Mouse (Mus musculus) inflammation-experienced regulatory T-cells, adult 6 months (primary cell): ENCODE results near the gene Agap2. TPM values are rescaled to one million over a fixed set of nuclear protein-coding genes. Genes with fewer than 3 reads are reported as not detected.
A peak's percentile ranks its signal among the peaks of the same experiment; 100 is the strongest.

ENCODE experiments used
- ATAC-seq: one replicate; pipeline ENCODE4 v1.8.0; 2017
- polyA plus RNA-seq, 3 experiments: library from polyadenylated mRNA; unstranded; fragments of 100-300 nt; shearing (Covaris generic); gene quantifications; one replicate each; pipeline ENCODE4 v1.2.1; 2017

Agap2 gene
- polyA plus RNA-seq: 10 to 100 TPM; 25.9 to 32.1 (median 31.2) TPM

DNA sequence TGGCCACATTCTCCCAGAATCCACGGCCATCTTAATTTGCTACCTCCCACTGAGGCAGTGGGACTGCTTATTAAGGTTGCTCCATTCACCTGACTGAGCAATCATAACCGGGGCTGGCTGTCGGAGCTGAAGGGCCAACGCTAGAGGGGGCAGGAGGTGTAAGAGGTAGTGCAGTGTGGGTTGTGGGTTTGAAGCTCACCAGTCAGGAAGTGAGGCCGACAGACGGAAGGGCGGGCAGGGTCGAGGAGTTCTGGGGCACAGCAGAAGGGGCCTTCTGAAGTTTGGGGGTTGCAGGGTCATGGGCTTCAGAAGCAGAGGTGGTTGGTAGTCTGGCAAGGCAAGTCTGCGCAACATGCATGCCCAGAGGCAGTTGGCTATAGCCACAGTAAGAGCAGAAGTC lies at the start of gene Agap2:
Gene Agap2 (plus strand): TSS at position 205 of the 400 bp plus-strand sequence.
- ATAC-seq: peak; percentile 81

DNA sequence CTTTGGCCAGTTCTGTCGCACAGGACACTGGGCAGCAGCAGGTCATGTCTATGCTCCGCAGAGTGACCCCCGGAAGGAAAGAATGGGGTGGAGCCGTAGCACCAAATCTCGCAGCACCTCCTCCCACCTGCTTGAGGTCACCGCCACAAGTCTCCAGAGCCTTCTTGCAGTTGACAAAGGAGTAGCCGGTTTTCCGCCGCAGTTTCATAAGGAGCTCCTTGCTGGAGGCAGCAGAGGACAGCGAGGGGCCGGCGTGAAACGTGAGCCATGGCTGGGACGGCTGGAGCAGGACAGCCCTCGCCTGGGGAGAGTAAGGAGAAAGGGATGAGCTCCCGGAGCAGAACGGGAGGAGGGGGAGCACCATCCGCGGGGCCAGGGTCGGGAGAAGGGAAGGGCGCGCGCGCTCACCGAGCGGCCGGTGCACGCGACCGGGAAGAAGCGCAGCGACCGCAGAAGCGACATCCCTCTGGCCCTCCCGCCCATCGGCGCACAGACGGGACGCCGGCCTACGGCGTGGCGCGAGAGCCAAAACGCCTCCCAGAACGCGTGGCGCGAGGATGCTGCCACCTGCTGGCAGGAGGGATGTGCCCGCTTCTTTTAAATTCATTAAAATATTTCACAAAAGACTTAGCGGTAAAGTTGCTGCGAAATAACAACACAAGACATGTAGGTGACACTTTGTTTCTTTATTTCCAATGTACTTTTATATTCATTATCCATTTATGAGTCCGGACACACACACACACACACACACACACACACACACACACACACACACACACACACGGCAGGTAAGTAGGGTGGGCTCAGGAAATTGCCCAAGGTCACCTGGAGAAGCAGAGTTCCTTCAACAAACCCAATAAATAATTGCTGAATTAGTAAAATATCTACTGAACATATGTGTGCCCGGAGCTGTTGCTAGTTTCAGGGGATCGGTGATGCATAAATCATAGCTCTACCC lies 44.5 kb upstream of the Agap2 start, which contains the start of gene Tsfm:
Gene Tsfm (minus strand): TSS at position 505 of the 961 bp plus-strand sequence.
- peak; percentile 90 for ATAC-seq

DNA sequence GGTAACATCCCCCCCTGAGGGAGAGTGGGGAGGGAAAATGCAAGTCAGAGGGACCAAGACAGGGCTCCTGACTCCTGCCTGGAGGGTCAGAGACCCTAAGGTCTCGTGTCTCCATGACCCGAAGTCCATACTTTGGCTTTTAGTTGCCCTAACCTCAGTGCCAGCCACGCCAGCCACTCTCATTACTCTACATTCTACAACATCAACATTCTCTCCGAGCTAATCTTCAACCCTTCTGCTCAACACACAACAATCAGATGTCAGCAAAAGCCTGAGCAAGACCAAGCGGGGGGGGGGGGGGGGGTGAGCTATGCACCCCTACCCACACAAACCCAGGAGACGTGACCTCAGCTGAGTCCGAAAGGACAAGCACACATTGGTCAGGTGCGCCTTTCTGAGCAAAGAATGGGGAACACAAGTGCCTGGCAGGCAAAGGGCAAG lies 41.8 kb upstream of the Agap2 start:
- no peak for ATAC-seq

DNA sequence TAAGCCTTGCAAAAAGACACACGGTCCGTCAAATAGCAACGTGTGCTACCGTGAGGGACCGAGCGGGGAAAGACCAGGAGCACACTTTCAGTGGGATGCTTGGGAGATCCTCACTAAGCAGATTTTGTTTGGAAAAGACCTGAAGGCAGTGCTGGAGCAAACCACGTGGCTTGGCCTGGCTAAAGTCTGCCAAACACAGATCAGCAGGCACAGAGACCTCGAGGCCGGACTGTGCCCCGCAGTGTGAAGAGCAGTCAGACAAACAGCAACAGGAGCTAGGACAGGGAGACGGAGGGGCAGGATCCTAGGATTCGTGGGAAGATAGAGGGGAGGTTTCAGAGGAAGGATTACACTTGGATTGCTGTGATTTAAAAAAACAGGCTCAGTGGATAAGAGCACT lies 38.8 kb upstream of the Agap2 start:
- no peak for ATAC-seq

DNA sequence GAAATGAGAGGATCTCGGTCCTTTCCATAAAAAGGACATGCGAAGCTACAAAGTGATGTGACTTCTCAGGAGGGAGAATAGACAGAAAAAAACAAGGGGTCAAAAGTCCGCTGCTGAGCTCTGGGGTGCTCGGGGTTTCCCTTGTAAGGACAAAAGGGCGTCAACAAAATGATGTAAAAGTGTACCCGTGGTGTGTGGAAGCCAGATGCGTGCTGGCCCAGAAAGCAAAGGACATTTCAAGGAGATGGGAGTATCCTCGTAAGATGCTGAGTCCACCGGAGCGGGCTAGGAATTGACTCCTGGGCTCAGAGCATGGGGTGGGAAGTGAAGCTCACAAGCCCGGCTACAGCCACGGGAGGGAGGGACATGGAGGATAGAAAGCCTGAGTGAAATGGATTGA lies 37.4 kb upstream of the Agap2 start:
- no peak for ATAC-seq

DNA sequence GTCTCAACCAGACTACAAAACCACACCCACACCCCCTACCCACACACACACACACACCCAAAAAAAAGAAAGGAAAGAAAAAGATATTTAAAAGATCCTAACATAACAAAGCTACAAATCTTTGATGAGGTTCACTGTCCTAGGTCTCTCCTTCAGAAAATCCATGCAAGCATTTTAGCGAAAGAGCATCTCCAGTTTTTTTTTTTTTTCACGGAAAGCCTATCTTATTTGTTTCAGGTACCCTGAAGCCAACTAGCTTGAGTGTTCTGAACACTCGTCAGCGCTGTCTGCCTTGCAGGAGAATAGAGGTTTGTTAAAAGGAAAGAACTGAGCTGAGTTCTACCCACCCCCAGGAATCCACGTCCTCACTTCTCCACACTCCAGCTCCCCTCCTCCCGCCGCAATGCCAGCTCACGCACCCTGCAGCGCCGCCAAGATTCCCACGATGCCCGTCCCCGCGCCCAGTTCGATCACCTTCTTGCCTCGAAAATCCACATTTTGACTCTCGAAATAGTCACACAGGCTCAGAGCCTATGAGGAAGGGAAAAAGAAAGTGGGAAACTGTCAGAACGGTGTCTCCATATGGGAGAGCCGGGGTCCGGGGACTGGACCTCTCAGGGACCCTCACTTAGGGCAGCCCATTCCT lies 34.4 kb upstream of the Agap2 start:
- peak; percentile 26 for ATAC-seq

DNA sequence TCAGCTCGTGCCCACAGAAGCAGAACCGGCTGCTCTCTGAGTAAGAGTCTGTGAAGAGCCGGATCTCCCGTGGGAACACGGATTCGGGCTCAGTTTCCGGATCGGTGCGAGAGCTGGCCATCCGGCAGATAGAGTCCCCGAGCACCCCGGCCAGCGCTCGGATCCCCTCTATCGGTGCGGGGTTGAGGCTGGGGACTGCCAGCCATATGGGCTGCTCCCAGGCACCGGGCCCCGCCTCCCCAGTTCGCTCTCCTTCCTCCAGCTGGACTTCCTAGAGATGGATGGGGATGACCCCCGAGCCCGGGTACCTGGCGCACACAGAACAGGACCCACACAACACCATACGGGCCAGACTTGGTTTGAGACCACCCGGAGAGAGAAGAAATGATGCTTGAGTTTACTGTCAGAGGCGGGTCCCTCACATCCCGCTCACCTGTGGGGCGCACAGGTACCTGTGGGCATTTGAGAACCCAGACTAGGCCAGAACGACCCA lies 33.8 kb upstream of the Agap2 start, which contains the start of the genes Mettl1 and Eef1akmt3:
Gene Mettl1 (plus strand): TSS at position 141 of the 493 bp plus-strand sequence.
Gene Eef1akmt3 (minus strand): TSS at position 240 of the 493 bp plus-strand sequence.
- ATAC-seq: peak; percentile 56

DNA sequence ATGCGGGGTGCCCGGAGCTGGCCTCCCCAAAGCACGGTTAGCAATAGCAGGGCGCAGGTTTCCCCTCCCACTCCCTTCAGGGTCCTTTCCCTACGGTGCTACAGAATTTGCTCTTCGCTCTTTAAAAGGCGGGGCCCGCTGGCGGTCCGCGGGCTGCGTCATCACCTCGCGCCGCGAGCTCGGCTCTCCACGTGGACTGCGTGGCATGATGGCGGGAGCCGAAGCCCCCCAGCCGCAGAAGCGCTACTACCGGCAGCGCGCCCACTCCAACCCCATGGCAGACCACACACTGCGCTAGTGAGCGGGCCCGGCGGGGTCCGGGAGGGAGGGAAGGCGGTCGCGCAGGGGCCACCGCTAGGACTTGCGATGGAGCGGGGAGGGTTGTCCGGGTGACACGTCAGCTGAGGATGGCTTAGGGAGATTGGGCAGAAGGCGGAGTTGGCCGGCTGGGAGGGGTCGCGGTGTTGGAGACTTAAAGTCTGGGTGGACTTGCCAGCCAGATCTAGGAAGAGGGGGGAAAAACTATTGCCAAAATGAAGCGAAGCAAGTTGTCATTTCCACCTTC lies 33.2 kb upstream of the Agap2 start:
- peak; percentile 83 for ATAC-seq

DNA sequence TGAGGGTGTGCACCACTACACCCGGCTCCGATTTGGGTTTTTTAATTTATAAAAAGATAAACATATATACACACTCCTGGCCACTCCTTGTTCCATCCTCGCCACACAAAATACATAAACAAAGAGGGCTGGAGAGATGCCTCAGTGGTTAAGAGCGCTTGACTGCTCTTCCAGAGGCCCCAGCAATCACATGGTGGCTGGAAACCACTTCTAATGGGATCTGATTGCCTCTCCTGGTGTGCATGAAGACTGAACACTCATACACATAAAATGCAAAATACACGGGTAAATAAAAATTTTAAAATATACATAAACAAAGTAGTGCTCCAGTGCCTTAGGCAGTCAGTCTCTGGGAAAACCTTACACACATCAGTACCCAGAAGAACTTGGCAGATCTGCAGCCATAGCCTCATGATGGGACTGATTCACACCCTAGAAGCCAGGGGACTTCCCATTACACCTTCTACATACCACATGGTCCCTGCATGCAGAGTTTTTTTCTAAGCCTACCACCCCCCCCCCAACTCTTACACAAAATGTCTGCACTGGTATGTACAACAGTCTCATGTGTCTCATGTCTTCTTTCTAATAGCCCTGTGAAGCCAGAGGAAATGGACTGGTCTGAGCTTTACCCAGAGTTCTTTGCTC lies 32.5 kb upstream of the Agap2 start:
- ATAC-seq: no peak

DNA sequence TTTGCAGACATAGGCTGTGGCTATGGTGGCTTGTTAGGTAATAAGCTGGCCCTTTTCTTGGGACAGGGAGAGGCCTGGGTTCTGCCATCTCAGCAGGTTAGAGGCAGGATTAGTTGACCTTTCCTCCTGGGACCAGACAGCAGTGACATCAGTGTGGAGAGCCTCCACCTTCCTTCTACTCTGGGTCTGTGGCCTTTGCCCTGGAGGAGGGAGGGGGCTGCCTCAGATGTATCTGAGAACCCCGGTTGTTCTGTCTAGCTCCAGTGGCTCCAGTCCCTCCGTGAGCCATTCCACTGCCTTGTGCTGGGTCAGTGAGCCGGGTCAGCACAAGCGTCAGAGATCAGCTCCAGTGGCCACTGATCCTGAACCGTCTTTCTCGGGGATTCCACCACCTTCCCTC lies 31.9 kb upstream of the Agap2 start:
- ATAC-seq: no peak

DNA sequence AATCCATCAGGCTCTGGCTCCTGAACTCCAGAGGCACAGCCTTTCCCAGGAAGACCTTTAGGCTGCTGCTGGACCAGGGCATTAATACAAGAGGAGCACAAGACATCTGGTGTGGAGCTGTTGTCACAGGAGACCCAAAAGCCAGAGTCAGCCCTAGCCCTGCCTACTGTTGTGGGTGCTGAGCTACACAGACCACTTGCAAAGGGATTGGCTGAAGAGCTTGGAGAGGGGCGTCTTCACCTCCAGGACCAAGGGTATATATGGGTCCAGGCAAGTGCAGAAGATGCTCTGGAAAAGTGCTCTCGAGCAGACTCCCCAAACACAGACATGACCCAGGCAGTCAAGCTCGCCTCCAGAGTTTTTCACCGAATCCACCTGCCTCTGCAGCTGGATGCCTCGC lies 27.1 kb upstream of the Agap2 start, which contains the start of gene Cyp27b1:
Gene Cyp27b1 (plus strand): TSS at position 297 of the 400 bp plus-strand sequence.
- ATAC-seq: no peak

DNA sequence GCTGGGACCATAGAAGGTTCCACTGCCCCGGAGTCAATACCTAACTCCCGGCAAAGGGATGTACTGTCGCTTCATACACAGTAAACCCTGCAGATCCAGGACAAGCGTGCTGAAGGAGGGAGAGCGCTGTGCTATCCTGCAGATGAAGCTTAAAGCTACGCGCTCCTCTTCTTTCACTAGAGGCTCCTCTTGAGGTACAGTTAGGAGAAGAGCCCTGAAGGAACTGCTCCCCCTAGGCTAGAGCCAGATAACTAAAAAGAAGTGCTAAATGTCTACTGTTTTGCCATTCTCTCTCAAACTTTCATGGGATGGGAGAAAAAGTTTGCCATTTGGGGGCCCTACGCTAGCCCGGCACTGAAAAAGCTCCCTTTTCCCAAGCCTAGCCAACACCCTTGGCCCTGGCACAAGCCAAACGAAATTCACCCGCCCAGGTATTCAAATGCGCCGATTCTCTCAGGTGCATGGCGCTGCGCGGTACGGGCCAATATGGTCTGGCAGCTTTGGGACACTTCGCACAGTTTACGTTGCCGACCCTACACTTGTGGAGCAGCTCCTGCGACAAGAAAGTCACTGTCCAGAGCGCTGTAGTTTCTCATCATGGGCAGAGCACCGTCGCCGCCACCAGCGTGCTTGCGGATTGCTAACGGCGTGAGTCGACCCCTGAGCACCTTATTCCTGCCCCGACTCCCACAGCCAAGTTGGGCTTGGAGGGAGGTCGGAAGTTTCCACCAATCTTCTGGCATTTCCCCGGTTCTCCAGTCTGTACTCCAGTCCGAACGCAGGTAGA lies 26.3 kb upstream of the Agap2 start:
- no peak for ATAC-seq

DNA sequence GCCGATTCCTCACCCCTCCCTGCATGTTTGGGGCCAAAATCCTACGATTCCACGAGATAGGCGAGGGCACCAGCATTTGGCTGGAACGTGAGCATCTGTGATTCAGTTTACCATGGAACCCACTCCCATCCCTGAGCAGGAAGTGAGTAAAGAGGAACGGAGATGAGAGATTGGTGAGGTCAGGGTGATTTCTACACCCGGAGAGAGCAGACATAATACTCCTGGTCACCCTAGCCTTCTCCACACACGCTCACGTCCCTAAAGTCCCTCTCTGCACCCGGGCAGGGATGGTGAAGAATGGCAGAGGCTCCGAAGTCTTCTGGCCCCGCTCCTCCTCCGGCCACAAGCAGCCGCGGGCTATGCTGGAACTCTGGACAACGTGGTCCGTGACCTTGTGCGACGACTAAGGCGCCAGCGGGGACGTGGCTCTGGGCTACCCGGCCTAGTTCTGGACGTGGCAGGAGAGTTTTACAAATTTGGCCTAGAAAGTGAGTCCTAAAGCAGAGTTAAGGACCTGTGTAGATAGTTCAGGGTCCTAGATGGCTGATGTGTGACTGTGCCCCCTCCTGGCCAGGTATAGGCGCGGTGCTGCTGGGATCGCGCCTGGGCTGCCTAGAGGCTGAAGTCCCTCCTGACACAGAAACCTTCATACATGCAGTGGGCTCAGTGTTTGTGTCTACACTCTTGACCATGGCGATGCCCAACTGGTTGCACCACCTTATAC lies 25.5 kb upstream of the Agap2 start:
- peak; percentile 66 for ATAC-seq

DNA sequence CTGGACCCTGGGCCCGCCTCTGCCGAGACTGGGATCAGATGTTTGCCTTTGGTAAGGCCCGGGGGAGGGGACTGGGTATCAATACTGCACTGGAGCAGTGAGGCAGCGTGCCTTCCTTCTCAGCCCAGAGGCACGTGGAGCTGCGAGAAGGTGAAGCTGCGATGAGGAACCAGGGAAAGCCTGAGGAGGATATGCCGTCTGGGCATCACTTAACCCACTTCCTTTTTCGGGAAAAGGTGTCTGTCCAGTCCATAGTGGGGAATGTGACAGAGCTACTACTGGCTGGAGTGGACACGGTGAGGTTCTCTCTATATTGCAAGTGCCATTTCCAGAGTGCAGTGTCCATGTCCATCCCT lies 25.0 kb upstream of the Agap2 start:
- peak; percentile 18 for ATAC-seq

DNA sequence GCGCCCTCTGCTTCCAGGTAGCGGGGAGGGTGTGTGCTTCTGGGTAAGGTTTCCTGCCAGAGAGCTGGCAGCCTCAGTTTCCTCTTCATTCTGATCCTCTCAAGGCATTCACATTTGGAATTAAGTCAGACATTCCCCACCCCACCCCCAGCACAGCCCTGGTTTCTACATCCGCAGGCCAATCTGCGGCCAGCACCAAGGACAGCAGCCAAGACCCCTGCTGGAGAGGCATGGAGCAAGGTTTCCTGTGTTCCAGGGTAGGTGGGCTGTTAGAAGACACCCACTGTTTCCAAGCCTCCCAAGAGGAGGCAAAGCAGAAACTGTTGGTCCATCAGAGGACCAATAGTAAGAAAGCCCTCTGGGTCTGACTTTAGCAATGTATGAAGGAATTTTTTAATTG lies 20.4 kb upstream of the Agap2 start:
- no peak for ATAC-seq

DNA sequence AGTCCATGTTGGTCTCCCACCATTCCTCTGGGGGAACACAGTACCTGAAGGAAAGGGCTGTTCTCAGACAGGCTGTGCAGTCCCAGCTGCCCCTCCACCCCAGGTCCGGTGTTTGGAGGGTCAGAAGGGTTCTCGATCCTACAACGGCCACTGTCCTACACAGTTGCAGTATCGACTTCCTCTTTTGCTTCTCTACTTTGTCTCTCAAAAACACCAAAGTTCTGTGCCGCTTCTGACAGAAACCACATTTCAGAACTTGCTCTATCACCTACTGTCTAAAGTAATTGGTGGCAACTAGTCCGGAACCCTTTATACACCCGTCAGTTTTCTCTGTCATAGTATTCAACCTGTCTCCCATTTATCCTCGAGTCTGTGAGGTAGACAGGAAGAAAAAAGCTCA lies 19.7 kb upstream of the Agap2 start:
- no peak for ATAC-seq

DNA sequence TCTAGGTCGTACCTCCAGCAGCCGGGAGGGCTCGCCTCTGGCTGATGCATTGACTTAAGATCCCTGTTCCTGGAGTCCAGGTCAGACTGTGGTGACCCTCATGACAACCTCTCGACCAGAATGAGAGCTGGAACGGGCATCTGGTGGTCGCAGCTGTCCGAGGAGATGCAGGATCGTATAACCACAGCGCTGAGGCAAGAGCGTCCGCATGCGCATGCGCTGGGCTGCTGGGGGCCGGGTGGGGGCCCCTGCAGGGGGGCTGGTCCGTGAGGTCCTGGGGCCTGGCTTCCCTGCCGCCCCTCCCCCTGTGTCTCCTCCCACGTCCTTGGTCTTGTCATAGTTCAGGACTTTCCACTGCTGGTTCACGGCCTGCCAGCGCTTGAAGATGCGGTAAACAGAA lies 18.6 kb upstream of the Agap2 start:
- no peak for ATAC-seq

DNA sequence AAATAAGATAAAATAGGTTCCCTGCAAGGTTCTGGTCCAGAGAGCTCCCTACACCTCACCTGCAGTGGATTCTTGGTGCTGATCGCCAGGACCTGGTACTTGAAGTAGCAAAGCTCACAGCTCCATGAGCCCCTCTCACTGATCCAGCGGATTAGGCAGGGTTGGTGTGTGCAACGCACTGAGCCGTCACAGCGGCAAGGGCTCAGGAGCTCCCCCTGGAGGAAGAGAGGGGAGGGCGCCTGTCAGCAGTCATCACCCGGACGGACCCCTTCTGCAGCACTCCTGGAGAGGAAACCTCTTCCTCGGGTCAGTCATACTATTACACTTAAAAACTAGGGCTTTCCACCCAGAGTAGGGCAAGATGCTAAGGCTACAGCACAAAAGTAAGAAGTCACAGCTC lies 16.9 kb upstream of the Agap2 start:
- ATAC-seq: peak; percentile 54

DNA sequence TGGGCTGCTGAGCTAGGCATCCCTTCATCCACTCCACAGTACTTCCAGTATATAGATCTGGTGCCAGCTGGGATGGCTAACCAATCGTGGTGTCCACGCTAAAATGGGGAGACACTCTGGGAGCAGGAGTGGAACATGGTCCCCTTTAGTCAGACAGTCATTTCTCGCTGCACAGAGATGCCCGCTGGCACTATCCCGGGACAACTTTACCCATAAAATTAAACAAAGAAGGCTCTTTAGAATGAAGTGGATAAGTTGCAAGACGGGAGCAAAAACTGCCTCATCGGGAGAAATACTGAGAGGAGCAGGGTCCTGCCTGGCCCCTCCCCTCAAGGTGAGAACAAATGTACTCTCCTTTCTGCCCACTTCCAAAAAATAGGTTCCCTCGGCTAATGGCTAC lies 16.4 kb upstream of the Agap2 start:
- no peak for ATAC-seq

DNA sequence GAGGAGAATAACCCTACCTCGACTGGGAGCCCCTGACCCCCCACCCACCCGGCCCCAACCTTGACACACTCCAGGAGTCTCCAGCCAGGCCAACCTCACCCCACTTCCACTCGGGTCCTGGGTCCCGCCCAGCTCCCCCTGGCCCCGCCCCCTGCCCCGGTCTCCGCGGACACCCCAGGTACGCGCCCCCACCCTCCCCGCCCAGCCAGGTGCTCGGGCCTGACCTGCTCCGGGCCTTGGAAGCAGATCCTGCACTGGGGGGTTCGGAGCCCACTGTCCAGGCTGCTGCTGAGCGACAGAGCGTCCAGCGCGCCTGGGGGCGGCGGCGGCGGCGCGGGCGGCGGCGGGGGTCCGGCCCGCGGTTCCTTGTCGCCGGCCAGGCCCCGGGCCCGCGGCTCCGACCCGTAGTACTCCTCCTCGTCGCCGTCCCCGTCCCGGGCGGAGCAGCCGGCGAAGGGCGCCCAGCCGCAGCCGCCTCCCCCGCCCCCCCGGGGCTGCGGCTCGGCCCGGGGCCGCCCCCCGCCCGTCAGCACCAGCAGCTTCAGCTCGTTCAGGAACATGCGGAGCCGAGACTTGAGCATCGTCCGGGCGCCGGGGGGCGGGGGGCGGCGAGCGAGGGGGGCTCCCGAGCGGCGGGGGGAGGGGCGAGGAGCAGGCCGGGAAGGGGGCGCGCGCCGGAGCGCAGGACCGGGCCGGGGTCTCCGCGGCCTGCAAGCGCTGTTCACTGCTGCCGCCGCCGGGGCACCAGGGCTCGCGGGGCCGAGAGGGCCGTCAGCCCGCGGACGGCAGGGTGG lies 15.7 kb upstream of the Agap2 start:
- ATAC-seq: no peak
